Mouse (Mus musculus) heart, postnatal 0 days (tissue): ENCODE results near the gene Map3k5. TPM values are rescaled to one million over a fixed set of nuclear protein-coding genes. Genes with fewer than 3 reads are reported as not detected.

ENCODE experiments used
- ATAC-seq: fragments of 200-750 bp; cut with Nextera tagmentation; 2 replicates; pipeline ENCODE4 v1.8.0; 2017; ENCODE audit warnings: low read depth, moderate number of reproducible peaks, moderate library complexity; ENCODE audit not compliant: insufficient read depth
- DNase-seq: peaks from one replicate; pipeline ENCODE4 v3.0.0-alpha.2; 2016; ENCODE audit warnings: low spot score
- H3K27ac ChIP-seq: fragments of 300-500 bp; sonication (generic); 2 replicates; pipeline ENCODE4 v1.5.1; 2014; ENCODE audit warnings: low read depth, mild to moderate bottlenecking
- H3K27me3 ChIP-seq: fragments of 300-500 bp; sonication (generic); 2 replicates; pipeline ENCODE4 v1.6.1; 2014; ENCODE audit warnings: low read length, mixed read lengths; ENCODE audit not compliant: control insufficient read depth, insufficient read depth
- H3K36me3 ChIP-seq: fragments of 300-500 bp; sonication (generic); replicated peaks from 2 replicates; pipeline ENCODE4 v1.6.1; 2014; ENCODE audit warnings: low read length, mixed read lengths; ENCODE audit not compliant: control insufficient read depth, insufficient read depth
- H3K4me1 ChIP-seq: fragments of 300-500 bp; sonication (generic); 2 replicates; pipeline ENCODE4 v1.6.1; 2014; ENCODE audit warnings: antibody characterized with exemption; ENCODE audit not compliant: control insufficient read depth, insufficient read depth
- H3K4me2 ChIP-seq: fragments of 300-500 bp; sonication (generic); 2 replicates; pipeline ENCODE4 v1.6.1; 2014; ENCODE audit warnings: low read depth, mild to moderate bottlenecking, low read length, moderate library complexity
- H3K4me3 ChIP-seq: fragments of 300-500 bp; sonication (generic); 2 replicates; pipeline ENCODE4 v1.5.1; 2014; ENCODE audit warnings: low read depth, low read length
- H3K9ac ChIP-seq: fragments of 300-500 bp; sonication (generic); replicated peaks from 2 replicates; pipeline ENCODE4 v1.6.1; 2014; ENCODE audit warnings: low read depth, low read length, mixed read lengths
- H3K9me3 ChIP-seq: fragments of 300-500 bp; sonication (generic); replicated peaks from 2 replicates; pipeline ENCODE4 v1.6.1; 2016; ENCODE audit warnings: low read length; ENCODE audit not compliant: control insufficient read depth
- CTCF ChIP-seq: IDR thresholded peaks from 2 replicates; pipeline ENCODE4 v1.5.1; 2016; ENCODE audit warnings: antibody characterized with exemption, control low read depth, low read depth
- EP300 ChIP-seq: IDR thresholded peaks from 2 replicates; pipeline ENCODE4 v1.6.1; 2016; ENCODE audit warnings: antibody characterized with exemption, low read depth
- WGBS: fragments of 180-500 bp; shearing (Covaris S2); extraction: QIAGEN DNeasy Blood & Tissue Kit; methylation state at CpG from one replicate; pipeline ENCODE4 v1.1.7; 2014; 5-methylcytosine and 5-hydroxymethylcytosine counted together
- polyA plus RNA-seq: library from polyadenylated mRNA; unstranded; fragments of >200 nt; fragmentation: Nextera tagmentation; extraction: Ambion mirVana; gene quantifications from 2 replicates; pipeline ENCODE4 v1.2.1, GENCODE M21; 2015
- total RNA-seq: library from RNA; depleted of rRNA; stranded (reverse); fragments of >200 nt; gene quantifications from 2 replicates; pipeline ENCODE4 v1.2.3, GENCODE M21; 2014; ENCODE audit warnings: low replicate concordance

Map3k5 gene
- total and polyA plus RNA-seq, 2 experiments from 2014 or later: 2.5 to 10.8 TPM

- H3K27ac ChIP-seq: no peak overlapping the region
- peaks cover 38% of the 10 kb centered on the region for H3K4me1 ChIP-seq
- no peaks in the 10 kb centered on the region for H3K9me3 ChIP-seq
- DNase-seq: no peak
- 59% methylated on average over 6 of the region's 6 CpGs for WGBS
- no peak overlapping the region for H3K4me3 ChIP-seq
- H3K27me3 ChIP-seq: no peaks in the 10 kb centered on the region
- TF ChIP-seq EP300 (no peak), CTCF (no peak)
- H3K36me3 ChIP-seq: no peaks in the 10 kb centered on the region
- ATAC-seq: no peak
- no peak overlapping the region for H3K4me2 ChIP-seq
- no peak overlapping the region for H3K9ac ChIP-seq
Observed at GRCm38 (mm10) chr10:19955817-19956216, 21.5 kb downstream of the Map3k5 start.

GRCm38 (mm10) chr10:19956745-19957144 is 22.5 kb downstream of the Map3k5 start:
- Histone ChIP-seq H3K9me3 (no peaks in the 10 kb centered on the region), H3K36me3 (no peaks in the 10 kb centered on the region), H3K9ac (no peak overlapping the region), H3K4me3 (no peak overlapping the region), H3K27ac (peak overlapping the region; percentile 43; the same call in 1 of the 2 replicates), H3K4me1 (peaks cover 38% of the 10 kb centered on the region), H3K4me2 (peak overlapping the region; percentile 26; the same call in 1 of the 2 replicates), H3K27me3 (no peaks in the 10 kb centered on the region)
- TF ChIP-seq CTCF (no peak), EP300 (no peak)
- WGBS: 24% methylated on average over 6 of the region's 6 CpGs
- DNase-seq (no peak), ATAC-seq (0 out of 2 replicates have a peak, but pooled peaks have one; percentile 17)

DNA sequence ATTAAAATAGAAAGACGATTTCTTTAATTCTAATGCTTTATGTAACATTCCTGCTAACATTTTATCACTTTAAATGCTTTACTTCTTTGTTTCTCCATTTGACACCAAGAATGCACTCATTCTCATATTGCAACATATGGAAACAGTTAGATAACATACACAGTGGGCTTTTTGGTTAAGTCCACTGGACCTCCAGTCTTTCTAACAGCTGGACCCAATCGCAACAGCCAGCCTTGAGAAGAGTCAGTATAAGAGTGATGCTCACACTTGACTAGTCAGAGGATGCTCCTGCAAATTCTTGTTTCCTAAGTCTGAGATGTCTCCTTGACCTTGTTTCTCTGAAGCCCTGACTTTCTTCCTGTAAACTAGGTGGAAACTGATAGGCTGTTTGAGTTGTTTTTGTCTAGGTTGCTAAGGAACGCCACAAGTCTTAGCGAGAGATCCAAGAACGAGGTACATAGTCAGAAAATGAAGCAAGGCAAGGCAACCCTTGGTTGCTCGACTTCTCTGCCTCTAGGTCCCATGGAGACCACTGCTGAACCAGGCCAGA is 26.6 kb downstream of the Map3k5 start:
- no peak overlapping the region for H3K4me3 ChIP-seq
- WGBS: 79% methylated on average over 6 of the region's 6 CpGs

DNA sequence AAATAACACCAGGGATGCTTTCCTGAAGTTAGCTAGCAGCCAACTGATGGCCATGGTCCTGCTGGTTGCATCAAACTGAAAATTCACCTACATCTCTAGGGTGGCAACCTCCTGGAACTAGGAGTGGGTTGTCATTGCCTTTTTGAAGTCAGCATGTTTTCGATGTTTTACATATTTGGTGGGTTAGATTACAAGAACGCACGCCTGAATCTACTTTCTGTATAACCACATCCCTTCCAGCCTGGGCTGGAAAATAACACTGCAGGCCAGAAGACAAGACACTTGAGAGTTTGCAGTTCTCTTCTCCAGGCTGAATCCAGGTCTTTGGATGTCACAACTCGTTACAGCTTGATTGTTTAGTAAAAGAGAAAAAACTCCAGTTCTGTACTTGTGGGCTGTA is 28.5 kb downstream of the Map3k5 start:
- TF ChIP-seq EP300: no peak
- no peak for TF ChIP-seq CTCF
- Histone ChIP-seq H3K27me3 (no peaks in the 10 kb centered on the region), H3K4me2 (no peak overlapping the region), H3K4me1 (peaks cover 20% of the 10 kb centered on the region; the same call in 1 of the 2 replicates), H3K36me3 (no peaks in the 10 kb centered on the region), H3K9me3 (no peaks in the 10 kb centered on the region), H3K27ac (no peak overlapping the region), H3K9ac (no peak overlapping the region), H3K4me3 (no peak overlapping the region)
- DNase-seq (no peak), ATAC-seq (no peak)
- 65% methylated on average over 4 of the region's 4 CpGs for WGBS

More for the DNA sequence above, 26.6 kb downstream of the Map3k5 start:
- no peak overlapping the region for H3K27ac ChIP-seq
- H3K9ac ChIP-seq: no peak overlapping the region
- no peak for DNase-seq
- no peaks in the 10 kb centered on the region for H3K9me3 ChIP-seq
- H3K4me2 ChIP-seq: no peak overlapping the region
- TF ChIP-seq CTCF (no peak), EP300 (no peak)
- no peaks in the 10 kb centered on the region for H3K27me3 ChIP-seq
- no peak for ATAC-seq
- peaks cover 37% of the 10 kb centered on the region for H3K4me1 ChIP-seq
- no peaks in the 10 kb centered on the region for H3K36me3 ChIP-seq

DNA sequence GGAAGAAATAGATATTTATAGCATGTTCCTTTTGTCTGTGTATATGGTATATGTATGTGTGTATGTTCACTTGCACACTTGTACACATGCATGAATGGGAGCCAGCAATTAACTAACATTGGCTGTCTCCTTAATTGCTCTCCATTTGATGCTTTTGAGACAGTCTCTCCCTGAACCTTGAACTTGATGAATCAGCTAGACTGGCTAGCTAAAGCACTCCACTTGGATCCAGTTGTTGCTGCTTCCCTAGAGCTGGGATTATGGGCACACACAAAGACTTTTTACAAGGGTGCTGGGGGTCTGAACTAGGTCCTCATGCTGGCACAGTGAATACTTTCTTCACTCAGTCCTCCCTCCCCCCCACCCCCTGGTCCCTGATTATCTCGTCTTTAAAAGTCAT is 28.9 kb downstream of the Map3k5 start:
- H3K4me3 ChIP-seq: no peak overlapping the region
- H3K36me3 ChIP-seq: no peaks in the 10 kb centered on the region
- WGBS: 55% methylated on average over 1 of the region's 1 CpGs
- peaks cover 15% of the 10 kb centered on the region; the same call in 1 of the 2 replicates for H3K4me1 ChIP-seq
- DNase-seq (no peak), ATAC-seq (no peak)
- no peak overlapping the region for H3K9ac ChIP-seq
- TF ChIP-seq EP300 (no peak), CTCF (no peak)
- no peaks in the 10 kb centered on the region for H3K27me3 ChIP-seq
- H3K4me2 ChIP-seq: no peak overlapping the region
- H3K9me3 ChIP-seq: no peaks in the 10 kb centered on the region
- H3K27ac ChIP-seq: no peak overlapping the region

GRCm38 (mm10) chr10:19964105-19964504 is 29.8 kb downstream of the Map3k5 start:
- Histone ChIP-seq H3K4me1 (peaks cover 14% of the 10 kb centered on the region; the same call in 1 of the 2 replicates), H3K4me3 (no peak overlapping the region), H3K36me3 (no peaks in the 10 kb centered on the region), H3K27ac (no peak overlapping the region), H3K4me2 (no peak overlapping the region), H3K27me3 (no peaks in the 10 kb centered on the region), H3K9me3 (no peaks in the 10 kb centered on the region), H3K9ac (no peak overlapping the region)
- 81% methylated on average over 4 of the region's 4 CpGs for WGBS
- no peak for DNase-seq
- ATAC-seq: no peak
- TF ChIP-seq EP300 (no peak), CTCF (no peak)
